24 mouse cellular contexts compared by ENCODE assay signal in genomic region chr6:145421666-145422065, GRCm38 (mm10).
A peak's percentile ranks its signal among the peaks of the same experiment; 100 is the strongest.
DNase-seq lines count a peak whose midpoint lies in the region; ATAC-seq lines count a peak whose summit lies in the region.
"Had no signal": no experiment of that assay in that cellular context is flagged by ENCODE, and none has a peak within 500 bp of the region (broad histone marks: within the 10 kb centered on the region; RNA-seq: fewer than 3 reads in every experiment).

No protein-coding gene starts in this region.

- WGBS in heart, embryonic 12.5 days, result 89% methylated on average over 9 of the region's 9 CpGs
- 91% methylated on average over 9 of the region's 9 CpGs for WGBS in intestine, embryonic 14.5 days
- 91% methylated on average over 9 of the region's 9 CpGs for WGBS in intestine, embryonic 16.5 days
- whole genome bisulfite sequencing in midbrain, embryonic 11.5 days, result 85% methylated on average over 9 of the region's 9 CpGs
- 84% methylated on average over 9 of the region's 9 CpGs for WGBS in midbrain, embryonic 15.5 days

- ATAC-seq in heart, embryonic 12.5 days (ENCODE audit: insufficient number of reproducible peaks, low FRiP score), result no peak
- no peak for ATAC-seq in intestine, embryonic 14.5 days (replicated peaks; ENCODE audit: low FRiP score, low TSS enrichment, low read depth)
- ATAC-seq in intestine, embryonic 16.5 days, result no peak
- ATAC-seq in midbrain, embryonic 11.5 days (ENCODE audit: low FRiP score), result no peak
- no peak for ATAC-seq in midbrain, embryonic 15.5 days (replicated peaks)
- ATAC-seq: CD4-positive, CD25-positive, alpha-beta regulatory T cell, adult 4 months; forebrain, embryonic 13.5 days; forebrain, embryonic 15.5 days; Patski had no signal

- peaks cover 3% of the 10 kb centered on the region for H3K9me3 ChIP-seq in heart, embryonic 12.5 days (replicated peaks)
- H3K9me3 ChIP-seq in intestine, embryonic 14.5 days (ENCODE audit: control insufficient read depth, low read length), result no peaks in the 10 kb centered on the region
- no peaks in the 10 kb centered on the region for H3K9me3 ChIP-seq in intestine, embryonic 16.5 days (ENCODE audit: control insufficient read depth, low read length)
- H3K9me3 ChIP-seq in midbrain, embryonic 11.5 days (ENCODE audit: control insufficient read depth, low read length), result no peaks in the 10 kb centered on the region
- no peaks in the 10 kb centered on the region for H3K9me3 ChIP-seq in midbrain, embryonic 15.5 days
- H3K9me3 ChIP-seq: embryonic facial prominence, embryonic 10.5 days; embryonic facial prominence, embryonic 12.5 days; forebrain, embryonic 13.5 days; forebrain, embryonic 15.5 days had no signal

- H3K27me3 ChIP-seq in heart, embryonic 12.5 days (replicated peaks), result peaks cover 4% of the 10 kb centered on the region; the same call in 1 of the 2 replicates
- H3K27me3 ChIP-seq in intestine, embryonic 14.5 days (replicated peaks; ENCODE audit: control insufficient read depth, insufficient read depth, low read length), result no peaks in the 10 kb centered on the region
- H3K27me3 ChIP-seq in intestine, embryonic 16.5 days (replicated peaks; ENCODE audit: control insufficient read depth, insufficient read depth, low read length), result no peaks in the 10 kb centered on the region
- H3K27me3 ChIP-seq in midbrain, embryonic 11.5 days (ENCODE audit: control insufficient read depth, insufficient read depth, low read length), result no peaks in the 10 kb centered on the region
- no peaks in the 10 kb centered on the region for H3K27me3 ChIP-seq in midbrain, embryonic 15.5 days (replicated peaks)
- H3K27me3 ChIP-seq: CH12.LX; embryonic facial prominence, embryonic 12.5 days; forebrain, embryonic 13.5 days; forebrain, embryonic 15.5 days; Patski had no signal

- no peak overlapping the region for H3K4me3 ChIP-seq in heart, embryonic 12.5 days
- no peak overlapping the region for H3K4me3 ChIP-seq in intestine, embryonic 14.5 days (ENCODE audit: low read depth, low read length)
- no peak overlapping the region for H3K4me3 ChIP-seq in intestine, embryonic 16.5 days (ENCODE audit: low read length)
- no peak overlapping the region for H3K4me3 ChIP-seq in midbrain, embryonic 11.5 days (ENCODE audit: low read depth, low read length)
- no peak overlapping the region for H3K4me3 ChIP-seq in midbrain, embryonic 15.5 days
- H3K4me3 ChIP-seq: embryonic facial prominence, embryonic 10.5 days; embryonic facial prominence, embryonic 12.5 days; forebrain, embryonic 13.5 days; forebrain, embryonic 15.5 days had no signal

- peak; percentile 45 for DNase-seq in heart, adult 11 months
- peak; percentile 35 for DNase-seq in intestine, embryonic 14.5 days (ENCODE audit: low spot score)
- peak; percentile 72 for DNase-seq in midbrain, embryonic 11.5 days (ENCODE audit: low spot score, missing footprints)
- DNase-seq in urinary bladder, adult 2 months (ENCODE audit: low spot score), result peak; percentile 10
- no peak for DNase-seq in urinary bladder, postnatal 36 days (ENCODE audit: low spot score in 2 of 2)
- DNase-seq: adrenal gland, adult 8-10 months; adrenal gland, postnatal 14 days; adrenal gland, postnatal 36 days; B cell, adult 2 months; cerebellum, adult 11-12 months; cerebellum, adult 9-10 months; cerebellum, postnatal 10 days; cerebellum, postnatal 25 days had no signal

- H3K9ac ChIP-seq in heart, embryonic 12.5 days, result no peak overlapping the region
- H3K9ac ChIP-seq in intestine, embryonic 14.5 days (ENCODE audit: low read length), result no peak overlapping the region
- H3K9ac ChIP-seq in intestine, embryonic 16.5 days (ENCODE audit: low read depth, low read length), result no peak overlapping the region
- no peak overlapping the region for H3K9ac ChIP-seq in midbrain, embryonic 11.5 days (ENCODE audit: low read length)
- no peak overlapping the region for H3K9ac ChIP-seq in midbrain, embryonic 15.5 days
- H3K9ac ChIP-seq: embryonic facial prominence, embryonic 12.5 days; forebrain, embryonic 13.5 days; forebrain, embryonic 15.5 days had no signal

- H3K27ac ChIP-seq in heart, embryonic 12.5 days (ENCODE audit: poor library complexity, severe bottlenecking), result no peak overlapping the region
- H3K27ac ChIP-seq in intestine, embryonic 14.5 days (ENCODE audit: low read depth), result no peak overlapping the region
- no peak overlapping the region for H3K27ac ChIP-seq in intestine, embryonic 16.5 days (ENCODE audit: low read length)
- no peak overlapping the region for H3K27ac ChIP-seq in midbrain, embryonic 11.5 days (ENCODE audit: low read depth, low read length)
- no peak overlapping the region for H3K27ac ChIP-seq in midbrain, embryonic 15.5 days
- H3K27ac ChIP-seq: embryonic facial prominence, embryonic 10.5 days; embryonic facial prominence, embryonic 12.5 days; forebrain, embryonic 13.5 days; forebrain, embryonic 15.5 days had no signal

- H3K4me1 ChIP-seq in heart, embryonic 12.5 days (replicated peaks), result peaks cover 5% of the 10 kb centered on the region; the same call in 1 of the 2 replicates
- H3K4me1 ChIP-seq in intestine, embryonic 14.5 days (replicated peaks; ENCODE audit: control insufficient read depth, insufficient read depth, low read length), result no peaks in the 10 kb centered on the region
- H3K4me1 ChIP-seq in intestine, embryonic 16.5 days (ENCODE audit: control insufficient read depth, insufficient read depth, low read length), result no peaks in the 10 kb centered on the region
- no peaks in the 10 kb centered on the region; the same call in 1 of the 2 replicates for H3K4me1 ChIP-seq in midbrain, embryonic 11.5 days (ENCODE audit: control insufficient read depth, insufficient read depth, low read length)
- no peaks in the 10 kb centered on the region for H3K4me1 ChIP-seq in midbrain, embryonic 15.5 days
- H3K4me1 ChIP-seq: forebrain, embryonic 13.5 days; forebrain, embryonic 15.5 days had no signal

- no peaks in the 10 kb centered on the region for H3K36me3 ChIP-seq in heart, embryonic 12.5 days
- no peaks in the 10 kb centered on the region for H3K36me3 ChIP-seq in intestine, embryonic 14.5 days (ENCODE audit: control insufficient read depth, insufficient read depth, low read length)
- H3K36me3 ChIP-seq in intestine, embryonic 16.5 days (ENCODE audit: control insufficient read depth, insufficient read depth, low read length), result no peaks in the 10 kb centered on the region
- no peaks in the 10 kb centered on the region for H3K36me3 ChIP-seq in midbrain, embryonic 11.5 days (ENCODE audit: control insufficient read depth, insufficient read depth, low read length)
- H3K36me3 ChIP-seq in midbrain, embryonic 15.5 days (replicated peaks), result no peaks in the 10 kb centered on the region
- H3K36me3 ChIP-seq: embryonic facial prominence, embryonic 10.5 days; embryonic facial prominence, embryonic 12.5 days; forebrain, embryonic 15.5 days; G1E had no signal

- no peak overlapping the region for H3K4me2 ChIP-seq in heart, embryonic 12.5 days
- no peak overlapping the region for H3K4me2 ChIP-seq in intestine, embryonic 14.5 days (ENCODE audit: low read length)
- H3K4me2 ChIP-seq in intestine, embryonic 16.5 days (ENCODE audit: low read depth, low read length), result no peak overlapping the region
- H3K4me2 ChIP-seq in midbrain, embryonic 11.5 days, result no peak overlapping the region
- H3K4me2 ChIP-seq in midbrain, embryonic 15.5 days, result no peak overlapping the region
- H3K4me2 ChIP-seq: embryonic facial prominence, embryonic 12.5 days; forebrain, embryonic 13.5 days; forebrain, embryonic 15.5 days had no signal

Comparison
In these comparisons a context has a peak if more than half of its experiments do, and no peak if none do; other contexts are left out.
1. DNase-seq: peak in heart, adult 11 months (single experiment), intestine, embryonic 14.5 days (single experiment), midbrain, embryonic 11.5 days (single experiment) and urinary bladder, adult 2 months (single experiment); none in urinary bladder, postnatal 36 days (0 of 2).